Mouse (Mus musculus): ENCODE data around the gene Serpina10. TPM values are rescaled to one million over a fixed set of nuclear protein-coding genes. Genes with fewer than 3 reads are reported as not detected.

Serpina10 gene
- total and polyA plus RNA-seq, 3 experiments: 0.07 to 0.12 TPM; not detected in 1

DNA sequence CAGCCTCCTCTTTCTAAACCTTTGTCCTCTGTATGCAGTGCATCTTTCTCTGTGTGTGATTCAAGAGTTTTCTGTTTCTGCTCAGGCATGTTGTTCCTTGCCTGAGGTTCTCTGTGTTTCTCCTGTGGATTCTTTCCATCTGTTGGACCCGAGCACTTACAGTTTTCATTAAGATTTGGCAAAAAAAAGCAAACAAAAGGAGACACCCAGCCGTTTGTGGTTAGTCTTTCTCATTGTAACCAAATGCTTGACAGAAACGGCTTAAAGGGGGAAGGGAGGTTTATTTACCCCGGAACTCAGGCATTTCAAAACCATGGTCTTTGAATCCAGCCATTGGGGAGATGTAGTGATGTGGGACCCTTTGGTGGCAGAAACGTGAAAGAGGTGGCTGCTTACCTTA, 13.4 kb upstream of the Serpina10 start:
- H3K9me3 ChIP-seq (replicated peaks; ENCODE audit: insufficient read depth, low read length): no peaks in the 10 kb centered on the region
- no peak overlapping the region for H3K9ac ChIP-seq (ENCODE audit: control insufficient read depth, low read depth, low read length, poor library complexity, severe bottlenecking)
- H3K4me1 ChIP-seq (ENCODE audit: control insufficient read depth in 1 of 2, insufficient read depth in 2 of 2, low read length in 2 of 2): peaks cover 6 to 13% of the 10 kb centered on the region in 2 experiments; a peak in 3 of 4 replicates
- peaks cover 0 to 2% of the 10 kb centered on the region in 2 experiments; a peak in 1 of 4 replicates for H3K36me3 ChIP-seq (ENCODE audit: control insufficient read depth in 1 of 2, insufficient read depth in 2 of 2, low read length in 2 of 2)
- DNase-seq (ENCODE audit: low read depth, low spot score): no peak
- no peak overlapping the region for H3K27ac ChIP-seq (ENCODE audit: control insufficient read depth, low read depth, low read length)
- no peaks in the 10 kb centered on the region for H3K79me2 ChIP-seq (ENCODE audit: control insufficient read depth, insufficient read depth, low read length, poor library complexity)
- H3K4me3 ChIP-seq (ENCODE audit: control insufficient read depth in 1 of 2, insufficient read depth in 1 of 2, low read depth in 2 of 2, low read length in 2 of 2): no peak overlapping the region
- TF ChIP-seq KAT2A (conservative IDR thresholded peaks at IDR 0.05; ENCODE audit: low read depth, low read length): no peak
- no peak for TF ChIP-seq NRF1 (IDR thresholded peaks at IDR 0.05; ENCODE audit: insufficient read depth, low read depth, low read length, poor library complexity, severe bottlenecking)
- TF ChIP-seq TAL1 (IDR thresholded peaks at IDR 0.05; ENCODE audit: low read length): no peak
- no peak for TF ChIP-seq BHLHE40 (IDR thresholded peaks at IDR 0.05; ENCODE audit: borderline replicate concordance, low read depth, low read length)
- TF ChIP-seq SMC3 (IDR thresholded peaks at IDR 0.05; ENCODE audit: low read depth, low read length): no peak
- TF ChIP-seq MXI1 (IDR thresholded peaks at IDR 0.05; ENCODE audit: low read depth, low read length): no peak
- TF ChIP-seq JUND (IDR thresholded peaks at IDR 0.05; ENCODE audit: low read depth, low read length): no peak
- no peak for TF ChIP-seq ETS1 (IDR thresholded peaks at IDR 0.05; ENCODE audit: low read depth, low read length)
- TF ChIP-seq ZNF384 (IDR thresholded peaks at IDR 0.05; ENCODE audit: low read depth, low read length): no peak
- H3K27me3 ChIP-seq (ENCODE audit: control insufficient read depth in 1 of 2, insufficient read depth in 2 of 2, low read length in 2 of 2): no peaks in the 10 kb centered on the region

DNA sequence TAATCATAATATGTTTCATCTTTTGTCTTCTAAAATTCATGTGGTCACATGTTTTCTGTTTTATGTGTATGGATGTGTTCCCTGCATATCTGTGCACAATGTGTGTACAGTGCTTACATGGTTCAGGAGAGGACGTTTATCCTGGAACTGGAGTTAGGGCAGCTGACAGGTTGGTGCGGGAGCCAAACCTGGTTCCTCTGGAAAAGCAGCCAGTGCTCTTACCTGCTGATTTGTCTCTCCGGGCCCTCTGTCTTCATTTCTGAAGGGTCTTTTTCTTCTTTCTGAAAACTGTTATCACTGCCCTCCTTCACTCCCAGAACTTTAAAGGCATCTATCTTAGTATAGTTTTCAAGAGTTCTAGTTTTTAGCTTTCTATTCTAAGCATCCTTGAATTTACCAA, 12.6 kb upstream of the Serpina10 start:
- no peak for DNase-seq (ENCODE audit: low read depth, low spot score)
- H3K36me3 ChIP-seq (ENCODE audit: control insufficient read depth in 1 of 2, insufficient read depth in 2 of 2, low read length in 2 of 2): peaks cover 0 to 2% of the 10 kb centered on the region in 2 experiments; a peak in 1 of 4 replicates

More for the DNA sequence above, 12.6 kb upstream of the Serpina10 start:
- Histone ChIP-seq H3K9ac (ENCODE audit: control insufficient read depth, low read depth, low read length, poor library complexity, severe bottlenecking) (no peak overlapping the region), H3K79me2 (ENCODE audit: control insufficient read depth, insufficient read depth, low read length, poor library complexity) (no peaks in the 10 kb centered on the region), H3K4me1 (ENCODE audit: control insufficient read depth in 1 of 2, insufficient read depth in 2 of 2, low read length in 2 of 2) (peaks cover 6 to 13% of the 10 kb centered on the region in 2 experiments; a peak in 3 of 4 replicates), H3K4me3 (ENCODE audit: control insufficient read depth in 1 of 2, insufficient read depth in 1 of 2, low read depth in 2 of 2, low read length in 2 of 2) (no peak overlapping the region), H3K9me3 (replicated peaks; ENCODE audit: insufficient read depth, low read length) (no peaks in the 10 kb centered on the region), H3K27ac (ENCODE audit: control insufficient read depth, low read depth, low read length) (no peak overlapping the region), H3K27me3 (ENCODE audit: control insufficient read depth in 1 of 2, insufficient read depth in 2 of 2, low read length in 2 of 2) (no peaks in the 10 kb centered on the region)
- TF ChIP-seq HCFC1 (IDR thresholded peaks at IDR 0.05; ENCODE audit: low read depth, low read length) (no peak), KAT2A (conservative IDR thresholded peaks at IDR 0.05; ENCODE audit: low read depth, low read length) (no peak), BHLHE40 (IDR thresholded peaks at IDR 0.05; ENCODE audit: borderline replicate concordance, low read depth, low read length) (no peak), ELF1 (IDR thresholded peaks at IDR 0.05; ENCODE audit: low read depth, low read length) (no peak), UBTF (IDR thresholded peaks at IDR 0.05; ENCODE audit: borderline replicate concordance, insufficient read depth, low read depth, low read length) (no peak), ETS1 (IDR thresholded peaks at IDR 0.05; ENCODE audit: low read depth, low read length) (no peak), TBP (IDR thresholded peaks at IDR 0.05; ENCODE audit: low read depth, low read length) (no peak), POLR2AphosphoS5 (IDR thresholded peaks at IDR 0.05; ENCODE audit: borderline replicate concordance, low read depth, low read length) (no peak), POLR2A (IDR thresholded peaks at IDR 0.05; ENCODE audit: control insufficient read depth in 1 of 2, insufficient read depth in 1 of 2, low read depth in 1 of 2, low read length in 2 of 2, poor library complexity in 1 of 2) (no peak), MYC (IDR thresholded peaks at IDR 0.05; ENCODE audit: low read depth, low read length) (no peak), ZKSCAN1 (IDR thresholded peaks at IDR 0.05; ENCODE audit: low read depth, low read length) (no peak), E2F4 (IDR thresholded peaks at IDR 0.05; ENCODE audit: borderline replicate concordance, low read depth, low read length) (no peak), ZNF384 (IDR thresholded peaks at IDR 0.05; ENCODE audit: low read depth, low read length) (no peak), USF1 (IDR thresholded peaks at IDR 0.05; ENCODE audit: low read depth, low read length) (no peak), ZMIZ1 (IDR thresholded peaks at IDR 0.05; ENCODE audit: low read depth, low read length) (no peak), ZC3H11A (IDR thresholded peaks at IDR 0.05; ENCODE audit: low read depth, low read length) (no peak), CHD2 (IDR thresholded peaks at IDR 0.05; ENCODE audit: low read length) (no peak)

Measured in MEL (cell line).